Mouse (Mus musculus) olfactory bulb, adult 2 months (tissue): ENCODE results near the gene Slc24a5. TPM values are rescaled to one million over a fixed set of nuclear protein-coding genes. Genes with fewer than 3 reads are reported as not detected.

Source experiments
- H3K27ac ChIP-seq: fragments of 200-500 bp; 2 replicates; pipeline ENCODE4 v1.5.1; 2012; ENCODE audit warnings: low read depth, low read length; ENCODE audit not compliant: insufficient read depth
- H3K4me1 ChIP-seq: fragments of 200-500 bp; 2 replicates; pipeline ENCODE4 v1.6.1; 2012; ENCODE audit warnings: low read length; ENCODE audit not compliant: control insufficient read depth, insufficient read depth
- H3K4me3 ChIP-seq: fragments of 200-500 bp; 2 replicates; pipeline ENCODE4 v1.5.1; 2012; ENCODE audit warnings: mild to moderate bottlenecking, low read depth, low read length, moderate library complexity; ENCODE audit not compliant: insufficient read depth
- CTCF ChIP-seq: fragments of 200-500 bp; IDR thresholded peaks from 2 replicates; pipeline ENCODE4 v1.5.1; 2012; ENCODE audit warnings: low read depth, mild to moderate bottlenecking, low read length, moderate library complexity; ENCODE audit not compliant: insufficient read depth
- POLR2A ChIP-seq: fragments of 200-500 bp; IDR thresholded peaks from 2 replicates; pipeline ENCODE4 v1.6.1; 2012; ENCODE audit warnings: mild to moderate bottlenecking, low read depth, low read length, moderate library complexity; ENCODE audit not compliant: insufficient read depth
- WGBS: fragments of 180-500 bp; shearing (Covaris S2); methylation state at CpG from one replicate; pipeline ENCODE4 v1.1.7; 2018; 5-methylcytosine and 5-hydroxymethylcytosine counted together
- polyA plus RNA-seq: library from polyadenylated mRNA; stranded (reverse); fragments of >200 nt; gene quantifications from 2 replicates; pipeline ENCODE4 v1.2.4, GENCODE M21; 2012; ENCODE audit warnings: low replicate concordance; ENCODE audit not compliant: missing spikeins, insufficient read depth, insufficient read length

Slc24a5 gene
- polyA plus RNA-seq, 1 experiment, result not detected

- H3K4me1 ChIP-seq, result no peaks in the 10 kb centered on the region
- TF ChIP-seq CTCF (no peak), POLR2A (no peak)
- no peak overlapping the region for H3K27ac ChIP-seq
- H3K4me3 ChIP-seq, result peak overlapping the region; percentile 52
- WGBS, result 35% methylated on average over 7 of the region's 7 CpGs
These were observed 68.9 kb downstream of the Slc24a5 start for GRCm38 (mm10) chr2:125136846-125137245.

Other genes with a start within 250 kb of the Slc24a5 start
- gene Myef2, start 55.5 kb downstream of the Slc24a5 start, polyA plus RNA-seq, result 262 TPM in 1 of 2 replicates, not detected in the other
- gene Ctxn2, start 68.6 kb downstream of the Slc24a5 start, polyA plus RNA-seq, result not detected in 2 replicates
- gene Slc12a1, start 84.4 kb downstream of the Slc24a5 start, polyA plus RNA-seq, result not detected in 2 replicates
- gene Dut, start 179.1 kb downstream of the Slc24a5 start, polyA plus RNA-seq, result not detected in 2 replicates